Mouse (Mus musculus): Measurements from ENCODE around the gene Plekhs1. TPM values are rescaled to one million over a fixed set of nuclear protein-coding genes. Genes with fewer than 3 reads are reported as not detected.

The Plekhs1 gene
- polyA plus RNA-seq, 1 experiment from 2014 or later: 0.09 TPM

DNA sequence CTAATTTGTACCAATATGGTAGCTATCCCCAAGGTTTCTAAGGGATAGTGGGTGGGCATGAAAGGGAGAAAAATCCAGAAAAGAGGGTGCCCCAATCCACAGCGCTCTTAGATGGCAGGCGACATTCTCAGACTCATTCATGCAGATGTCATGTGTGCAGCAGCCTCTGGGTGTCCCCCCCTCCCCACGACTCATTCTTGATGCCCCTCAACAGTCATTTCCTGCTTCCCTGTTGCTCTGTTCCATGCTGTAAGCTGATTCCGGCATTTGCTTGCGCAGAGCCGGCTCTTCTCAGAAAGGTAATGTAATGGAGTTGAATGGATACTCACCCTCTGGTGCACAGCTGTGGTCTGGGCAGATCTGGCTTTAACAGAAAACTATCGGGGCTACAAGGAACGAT is 31.1 kb upstream of the Plekhs1 start:
- Histone ChIP-seq H3K27me3 (ENCODE audit: control insufficient read depth, insufficient read depth, low read depth, low read length) (no peaks in the 10 kb centered on the region), H3K36me3 (ENCODE audit: control insufficient read depth, insufficient read depth, low read length) (no peaks in the 10 kb centered on the region; the same call in 1 of the 2 replicates), H3K4me3 (ENCODE audit: low read depth, low read length) (no peak overlapping the region), H3K4me2 (ENCODE audit: low read length) (no peak overlapping the region), H3K4me1 (ENCODE audit: control insufficient read depth, insufficient read depth, low read length) (peaks cover 8% of the 10 kb centered on the region; the same call in 1 of the 2 replicates), H3K9ac (ENCODE audit: low read depth, low read length) (no peak overlapping the region), H3K27ac (ENCODE audit: low read length) (no peak overlapping the region), H3K9me3 (replicated peaks; ENCODE audit: control insufficient read depth, low read length, poor library complexity, severe bottlenecking) (no peaks in the 10 kb centered on the region)
- ATAC-seq: no peak
- 71% methylated on average over 8 of the region's 8 CpGs for WGBS

DNA sequence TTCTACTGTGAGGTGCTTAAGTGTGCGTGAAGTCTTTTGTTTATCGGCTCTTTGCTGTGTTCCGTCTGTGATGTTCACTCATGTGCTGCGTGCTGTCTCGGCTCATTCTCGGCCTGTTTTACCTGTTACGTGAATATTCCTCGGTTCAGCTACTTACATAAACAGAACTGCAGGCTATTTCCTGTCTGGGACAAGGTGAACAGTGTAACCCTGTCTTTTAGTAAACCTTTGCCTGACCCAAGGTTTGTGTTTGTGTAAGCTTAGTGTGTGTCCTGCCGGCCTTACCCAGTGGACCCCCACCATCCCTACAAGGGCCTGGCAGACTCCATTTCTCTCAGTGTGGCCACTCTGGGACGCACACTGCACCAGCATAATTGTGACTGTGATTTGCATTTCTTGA is 28.7 kb upstream of the Plekhs1 start:
- Histone ChIP-seq H3K4me2 (ENCODE audit: low read length) (no peak overlapping the region), H3K36me3 (ENCODE audit: control insufficient read depth, insufficient read depth, low read length) (no peaks in the 10 kb centered on the region; the same call in 1 of the 2 replicates), H3K27me3 (ENCODE audit: control insufficient read depth, insufficient read depth, low read depth, low read length) (no peaks in the 10 kb centered on the region), H3K9ac (ENCODE audit: low read depth, low read length) (no peak overlapping the region), H3K9me3 (replicated peaks; ENCODE audit: control insufficient read depth, low read length, poor library complexity, severe bottlenecking) (no peaks in the 10 kb centered on the region), H3K4me1 (ENCODE audit: control insufficient read depth, insufficient read depth, low read length) (no peaks in the 10 kb centered on the region), H3K4me3 (ENCODE audit: low read depth, low read length) (no peak overlapping the region), H3K27ac (ENCODE audit: low read length) (no peak overlapping the region)
- no peak for ATAC-seq
- 76% methylated on average over 10 of the region's 10 CpGs for WGBS

DNA sequence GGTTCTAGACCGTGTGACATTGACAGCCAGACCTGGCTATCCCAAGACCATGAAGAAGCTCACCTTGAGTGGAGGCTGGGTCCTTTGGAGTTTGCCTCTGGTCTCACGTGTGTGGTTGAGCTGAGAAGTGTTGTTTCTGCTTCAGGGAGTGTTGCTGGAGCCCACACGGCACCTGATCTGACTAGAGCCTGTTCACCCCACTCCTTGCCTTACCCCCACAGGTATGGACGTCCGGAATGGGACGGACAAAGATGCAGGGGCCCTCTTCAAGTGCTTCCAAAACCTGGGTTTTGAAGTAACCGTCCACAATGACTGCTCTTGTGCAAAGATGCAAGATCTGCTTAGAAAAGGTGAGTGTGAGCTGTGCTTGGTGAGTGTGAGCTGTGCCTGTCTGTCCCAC is 27.9 kb upstream of the Plekhs1 start:
- Histone ChIP-seq H3K4me1 (ENCODE audit: control insufficient read depth, insufficient read depth, low read length) (no peaks in the 10 kb centered on the region), H3K4me2 (ENCODE audit: low read length) (no peak overlapping the region), H3K27me3 (ENCODE audit: control insufficient read depth, insufficient read depth, low read depth, low read length) (no peaks in the 10 kb centered on the region), H3K27ac (ENCODE audit: low read length) (no peak overlapping the region), H3K4me3 (ENCODE audit: low read depth, low read length) (no peak overlapping the region), H3K9ac (ENCODE audit: low read depth, low read length) (no peak overlapping the region), H3K9me3 (replicated peaks; ENCODE audit: control insufficient read depth, low read length, poor library complexity, severe bottlenecking) (no peaks in the 10 kb centered on the region), H3K36me3 (ENCODE audit: control insufficient read depth, insufficient read depth, low read length) (no peaks in the 10 kb centered on the region; the same call in 1 of the 2 replicates)
- WGBS: 91% methylated on average over 7 of the region's 7 CpGs
- no peak for ATAC-seq

GRCm38 (mm10) chr19:56436380-56436779 is 25.1 kb upstream of the Plekhs1 start:
- 83% methylated on average over 13 of the region's 13 CpGs for WGBS

DNA sequence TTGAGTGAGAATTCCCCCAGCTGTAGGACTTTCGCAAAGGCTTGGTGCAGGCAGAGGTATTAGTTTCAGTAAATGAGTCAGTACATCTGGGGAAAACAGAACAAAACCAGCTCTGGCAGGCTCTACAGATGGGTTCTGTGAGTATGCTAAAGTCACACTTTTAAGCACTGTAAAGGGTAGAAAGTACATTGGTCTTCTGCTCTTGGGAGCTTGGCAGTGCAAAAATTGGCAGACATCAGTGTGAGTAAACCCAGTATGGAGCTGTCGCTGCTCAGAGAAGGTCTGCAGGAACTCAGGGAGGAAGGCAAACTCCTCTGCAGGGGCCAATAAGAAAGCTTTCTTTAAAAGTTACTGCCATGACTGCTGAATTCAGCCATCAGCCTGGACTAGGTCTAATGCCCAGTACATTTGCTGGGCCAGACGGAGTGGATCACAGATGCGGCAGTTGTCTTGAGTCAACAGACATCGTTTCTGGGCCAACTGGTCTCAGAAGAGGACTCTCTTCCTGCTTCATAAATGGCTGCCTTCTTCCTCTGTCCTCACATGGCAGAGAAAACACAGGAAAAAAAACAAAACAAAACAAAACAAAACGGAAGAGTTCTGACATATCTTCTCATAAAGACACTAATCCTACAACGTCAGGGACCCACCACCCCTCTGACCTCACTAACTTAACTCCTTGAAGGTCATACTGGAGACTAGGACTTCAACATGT is 22.9 kb upstream of the Plekhs1 start:
- ATAC-seq: no peak
- no peaks in the 10 kb centered on the region for H3K9me3 ChIP-seq (replicated peaks; ENCODE audit: control insufficient read depth, low read length, poor library complexity, severe bottlenecking)
- no peaks in the 10 kb centered on the region; the same call in 1 of the 2 replicates for H3K36me3 ChIP-seq (ENCODE audit: control insufficient read depth, insufficient read depth, low read length)
- H3K4me2 ChIP-seq (ENCODE audit: low read length): no peak overlapping the region
- H3K9ac ChIP-seq (ENCODE audit: low read depth, low read length): no peak overlapping the region
- no peak overlapping the region for H3K4me3 ChIP-seq (ENCODE audit: low read depth, low read length)
- H3K4me1 ChIP-seq (ENCODE audit: control insufficient read depth, insufficient read depth, low read length): no peaks in the 10 kb centered on the region
- WGBS: 82% methylated on average over 7 of the region's 7 CpGs
- no peak overlapping the region for H3K27ac ChIP-seq (ENCODE audit: low read length)
- no peaks in the 10 kb centered on the region for H3K27me3 ChIP-seq (ENCODE audit: control insufficient read depth, insufficient read depth, low read depth, low read length)

More at GRCm38 (mm10) chr19:56436380-56436779, 25.1 kb upstream of the Plekhs1 start:
- no peaks in the 10 kb centered on the region; the same call in 1 of the 2 replicates for H3K36me3 ChIP-seq (ENCODE audit: control insufficient read depth, insufficient read depth, low read length)
- no peak for ATAC-seq
- H3K9me3 ChIP-seq (replicated peaks; ENCODE audit: control insufficient read depth, low read length, poor library complexity, severe bottlenecking): no peaks in the 10 kb centered on the region
- no peak overlapping the region for H3K4me3 ChIP-seq (ENCODE audit: low read depth, low read length)
- no peak overlapping the region for H3K4me2 ChIP-seq (ENCODE audit: low read length)
- no peaks in the 10 kb centered on the region for H3K4me1 ChIP-seq (ENCODE audit: control insufficient read depth, insufficient read depth, low read length)
- H3K27ac ChIP-seq (ENCODE audit: low read length): no peak overlapping the region
- H3K9ac ChIP-seq (ENCODE audit: low read depth, low read length): no peak overlapping the region
- no peaks in the 10 kb centered on the region for H3K27me3 ChIP-seq (ENCODE audit: control insufficient read depth, insufficient read depth, low read depth, low read length)

GRCm38 (mm10) chr19:56439072-56439434 is 22.4 kb upstream of the Plekhs1 start:
- Histone ChIP-seq H3K27ac (ENCODE audit: low read length) (no peak overlapping the region), H3K4me1 (ENCODE audit: control insufficient read depth, insufficient read depth, low read length) (no peaks in the 10 kb centered on the region), H3K27me3 (ENCODE audit: control insufficient read depth, insufficient read depth, low read depth, low read length) (no peaks in the 10 kb centered on the region), H3K4me2 (ENCODE audit: low read length) (no peak overlapping the region), H3K4me3 (ENCODE audit: low read depth, low read length) (no peak overlapping the region), H3K36me3 (ENCODE audit: control insufficient read depth, insufficient read depth, low read length) (no peaks in the 10 kb centered on the region; the same call in 1 of the 2 replicates), H3K9ac (ENCODE audit: low read depth, low read length) (no peak overlapping the region), H3K9me3 (replicated peaks; ENCODE audit: control insufficient read depth, low read length, poor library complexity, severe bottlenecking) (no peaks in the 10 kb centered on the region)
- 90% methylated on average over 6 of the region's 6 CpGs for WGBS
- no peak for ATAC-seq

- H3K27me3 ChIP-seq (ENCODE audit: control insufficient read depth, insufficient read depth, low read depth, low read length): no peaks in the 10 kb centered on the region
- no peak for ATAC-seq
- no peak overlapping the region for H3K4me3 ChIP-seq (ENCODE audit: low read depth, low read length)
- no peak overlapping the region for H3K9ac ChIP-seq (ENCODE audit: low read depth, low read length)
- no peaks in the 10 kb centered on the region for H3K4me1 ChIP-seq (ENCODE audit: control insufficient read depth, insufficient read depth, low read length)
- H3K4me2 ChIP-seq (ENCODE audit: low read length): no peak overlapping the region
- H3K36me3 ChIP-seq (ENCODE audit: control insufficient read depth, insufficient read depth, low read length): no peaks in the 10 kb centered on the region
- H3K27ac ChIP-seq (ENCODE audit: low read length): no peak overlapping the region
- H3K9me3 ChIP-seq (replicated peaks; ENCODE audit: control insufficient read depth, low read length, poor library complexity, severe bottlenecking): no peaks in the 10 kb centered on the region
- WGBS: 84% methylated on average over 14 of the region's 14 CpGs
These were observed 18.0 kb upstream of the Plekhs1 start for GRCm38 (mm10) chr19:56443445-56443844.

DNA sequence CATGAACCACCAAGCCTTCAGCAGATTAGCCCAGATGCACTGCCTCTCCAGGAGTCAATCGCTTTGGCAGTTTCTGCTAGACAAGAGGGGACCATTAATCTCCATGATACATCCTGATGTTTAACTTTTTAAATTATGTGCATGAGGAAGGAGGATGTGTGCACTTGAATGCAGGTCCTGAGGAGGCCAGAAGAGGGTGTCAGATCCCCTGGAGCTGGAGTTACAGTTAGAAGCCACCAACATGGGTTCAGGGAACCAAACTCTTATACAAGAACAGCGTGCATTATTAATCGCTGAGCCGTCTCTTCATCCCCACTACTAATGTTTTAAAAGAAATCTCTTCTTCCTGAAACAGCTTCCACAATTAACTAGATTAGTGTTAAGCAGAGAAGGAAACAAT is 12.7 kb upstream of the Plekhs1 start:
- H3K9ac ChIP-seq (ENCODE audit: low read depth, low read length): no peak overlapping the region
- no peak for ATAC-seq
- H3K27ac ChIP-seq (ENCODE audit: low read length): no peak overlapping the region
- WGBS: 88% methylated on average over 4 of the region's 4 CpGs
- H3K4me2 ChIP-seq (ENCODE audit: low read length): no peak overlapping the region
- H3K27me3 ChIP-seq (ENCODE audit: control insufficient read depth, insufficient read depth, low read depth, low read length): no peaks in the 10 kb centered on the region
- no peak overlapping the region for H3K4me3 ChIP-seq (ENCODE audit: low read depth, low read length)
- no peaks in the 10 kb centered on the region for H3K4me1 ChIP-seq (ENCODE audit: control insufficient read depth, insufficient read depth, low read length)
- H3K9me3 ChIP-seq (replicated peaks; ENCODE audit: control insufficient read depth, low read length, poor library complexity, severe bottlenecking): no peaks in the 10 kb centered on the region
- no peaks in the 10 kb centered on the region for H3K36me3 ChIP-seq (ENCODE audit: control insufficient read depth, insufficient read depth, low read length)

DNA sequence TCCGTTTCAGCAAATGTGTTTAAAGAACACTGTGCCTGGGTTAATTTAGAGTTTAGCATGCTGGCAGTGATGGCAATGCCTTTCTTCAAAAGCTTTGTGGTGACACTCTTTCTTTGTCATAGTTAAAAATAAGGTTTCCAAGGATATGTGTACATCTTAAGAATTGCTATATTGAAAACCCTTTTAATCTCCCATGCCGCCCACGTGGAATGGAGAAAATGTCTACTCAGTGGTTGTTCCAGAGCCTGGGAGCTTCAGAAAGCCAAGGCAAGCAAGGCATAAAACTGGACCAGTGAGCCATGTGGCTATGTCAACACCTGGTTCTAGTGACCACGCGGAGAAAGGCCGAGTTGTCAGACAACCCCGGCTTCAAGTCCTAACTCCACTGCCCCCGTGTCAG is 11.9 kb upstream of the Plekhs1 start:
- Histone ChIP-seq H3K9me3 (replicated peaks; ENCODE audit: control insufficient read depth, low read length, poor library complexity, severe bottlenecking) (no peaks in the 10 kb centered on the region), H3K36me3 (ENCODE audit: control insufficient read depth, insufficient read depth, low read length) (no peaks in the 10 kb centered on the region), H3K4me3 (ENCODE audit: low read depth, low read length) (no peak overlapping the region), H3K27me3 (ENCODE audit: control insufficient read depth, insufficient read depth, low read depth, low read length) (no peaks in the 10 kb centered on the region), H3K4me2 (ENCODE audit: low read length) (no peak overlapping the region), H3K9ac (ENCODE audit: low read depth, low read length) (no peak overlapping the region), H3K27ac (ENCODE audit: low read length) (no peak overlapping the region), H3K4me1 (ENCODE audit: control insufficient read depth, insufficient read depth, low read length) (no peaks in the 10 kb centered on the region)
- WGBS: 89% methylated on average over 8 of the region's 8 CpGs
- no peak for ATAC-seq

Measured in midbrain, embryonic 16.5 days (tissue).